Mouse (Mus musculus): Measurements from ENCODE around the gene Gabpb2.
A peak's percentile ranks its signal among the peaks of the same experiment; 100 is the strongest.
"Not testable (repeated sequence)": the region's sequence is repeated elsewhere in the genome, so short reads cannot be mapped to it uniquely, and the experiment has no call there.

Gene Gabpb2

GRCm38 (mm10) chr3:95159987-95160963 is 57.4 kb downstream of the Gabpb2 start, which contains the start of gene Sema6c:
Gene Sema6c (plus strand): TSS chr3:95160457.
- peak; percentile 86 to 87 for DNase-seq (ENCODE audit: low spot score in 2 of 2)

GRCm38 (mm10) chr3:95159511-95159986 is 58.2 kb downstream of the Gabpb2 start:
- DNase-seq (ENCODE audit: low spot score in 2 of 2): no peak

DNA sequence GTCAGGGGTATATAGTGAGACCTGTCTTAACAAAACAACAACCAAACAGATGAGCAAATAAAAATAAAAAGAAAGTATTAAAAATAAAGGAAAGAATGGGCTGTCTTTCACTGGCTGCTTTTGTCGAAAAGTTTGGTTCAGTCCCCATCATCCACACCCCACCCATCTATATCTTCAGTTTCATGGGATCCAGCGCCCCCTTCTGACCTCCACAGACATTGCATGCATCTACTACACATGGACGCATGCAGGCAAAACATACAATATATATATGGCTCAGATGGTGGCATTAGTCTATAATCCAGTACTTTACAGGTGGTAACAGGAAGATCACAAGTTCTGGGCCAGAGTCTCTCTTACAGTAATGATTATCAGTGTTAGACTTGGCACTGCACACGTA is 63.8 kb downstream of the Gabpb2 start:
- DNase-seq (ENCODE audit: low spot score in 2 of 2): no peak

DNA sequence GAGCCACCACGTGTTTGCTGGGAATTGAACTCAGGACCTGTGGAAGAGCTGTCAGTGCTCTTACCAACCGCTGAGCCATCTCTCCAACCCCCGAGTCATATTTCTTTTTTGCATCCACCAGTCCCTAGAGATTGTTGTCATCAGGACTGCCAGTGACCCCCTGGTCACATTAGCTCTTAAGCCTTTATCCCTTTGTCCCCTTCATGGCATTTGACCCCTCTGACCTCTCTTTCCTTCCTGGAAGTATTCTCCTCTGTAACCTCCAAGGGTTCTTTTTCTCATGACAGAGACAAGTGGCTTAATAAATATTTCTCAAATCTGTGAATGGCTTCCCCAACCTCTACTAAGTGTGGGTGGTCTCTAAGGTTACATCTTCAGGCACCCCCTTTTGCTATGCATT is 69.8 kb downstream of the Gabpb2 start:
- no peak for DNase-seq (ENCODE audit: low spot score in 2 of 2)

- DNase-seq (ENCODE audit: low spot score in 2 of 2): peak; percentile 87 to 94
These were observed 75.1 kb downstream of the Gabpb2 start for GRCm38 (mm10) chr3:95142617-95143011.

- DNase-seq (ENCODE audit: low spot score in 2 of 2): no peak
These were observed 75.6 kb downstream of the Gabpb2 start, which contains the start of gene Tnfaip8l2 for GRCm38 (mm10) chr3:95141952-95142616. Gene Tnfaip8l2 (minus strand): TSS chr3:95142360.

DNA sequence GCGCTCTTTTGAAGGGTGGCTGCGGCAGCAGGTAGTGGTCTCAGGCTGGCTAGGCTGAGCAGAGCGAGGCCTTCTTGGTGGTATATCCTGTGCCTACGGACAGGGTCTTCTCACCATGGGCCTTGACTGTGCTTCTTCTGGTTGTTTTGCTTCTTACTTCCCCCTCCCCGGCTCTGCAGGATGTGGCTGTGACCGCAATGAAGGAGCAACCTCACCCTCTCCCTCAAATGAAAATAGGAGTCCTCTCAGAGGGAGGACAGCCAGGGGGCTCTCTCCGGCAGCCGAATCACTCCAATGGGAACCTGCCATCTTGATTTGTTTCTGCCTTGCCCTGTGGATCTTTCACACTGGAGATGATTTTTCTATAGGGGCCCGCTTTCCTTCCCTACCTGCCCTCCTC is 76.2 kb downstream of the Gabpb2 start:
- DNase-seq (ENCODE audit: low spot score in 2 of 2): no peak

DNA sequence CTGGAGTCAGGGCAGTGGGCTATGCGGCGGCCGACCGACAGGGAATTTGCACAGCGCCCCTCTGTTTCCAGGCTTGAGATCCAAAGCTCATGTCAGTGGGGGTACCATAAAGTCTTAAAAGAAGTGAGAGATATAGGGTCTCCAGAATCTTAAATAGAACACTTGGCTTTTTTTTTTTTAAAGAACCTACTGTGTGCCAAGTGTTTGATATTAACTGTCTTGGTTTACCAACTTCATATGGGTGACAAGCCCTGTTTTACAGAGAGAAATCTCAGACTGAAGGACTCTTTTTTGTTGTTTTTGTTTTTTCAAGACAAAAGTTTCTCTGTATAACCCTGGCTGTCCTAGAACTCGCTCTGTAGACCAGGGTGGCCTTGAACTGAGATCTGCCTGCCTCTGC is 76.9 kb downstream of the Gabpb2 start:
- no peak for DNase-seq (ENCODE audit: low spot score in 2 of 2)

- DNase-seq (ENCODE audit: low spot score in 2 of 2): no peak
These were observed 77.5 kb downstream of the Gabpb2 start for GRCm38 (mm10) chr3:95140289-95140595.

DNA sequence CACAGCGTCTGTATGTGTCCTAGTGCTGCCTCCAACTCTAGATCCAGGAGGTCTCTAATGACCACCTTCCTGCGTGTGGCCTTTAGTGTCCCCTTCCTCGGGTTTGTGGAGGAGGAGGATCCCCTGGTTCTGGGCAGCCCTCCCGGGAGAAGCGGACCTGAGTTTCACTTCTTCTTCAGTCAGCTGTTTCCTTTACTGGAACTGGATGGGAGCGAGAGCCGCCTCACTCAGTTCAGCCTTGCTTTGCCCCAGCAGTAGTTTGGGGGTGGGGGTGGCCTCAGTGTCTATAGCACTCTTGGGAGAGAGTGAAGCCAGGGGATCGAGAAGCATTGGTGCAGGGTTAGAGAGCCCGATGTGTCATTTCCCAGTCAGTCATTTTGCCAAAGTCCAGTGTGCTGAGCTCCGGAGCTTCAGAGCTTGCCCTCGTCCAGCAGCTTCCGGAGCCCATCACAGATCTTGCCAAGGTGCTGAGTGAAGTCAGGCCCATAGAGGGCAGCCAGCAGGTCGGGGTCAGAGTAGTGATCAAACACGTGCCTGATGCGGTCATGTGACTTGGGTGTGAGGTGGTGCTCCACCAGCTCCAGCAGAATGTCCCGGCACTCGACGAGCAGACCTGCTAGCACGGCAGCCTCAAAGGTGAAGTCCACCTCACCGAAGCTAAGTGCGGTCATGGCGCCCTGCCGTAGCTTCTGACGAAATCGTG is 78.0 kb downstream of the Gabpb2 start:
- DNase-seq (ENCODE audit: low spot score in 2 of 2): no peak

- no peak for DNase-seq (ENCODE audit: low spot score in 2 of 2)
These were observed 81.4 kb downstream of the Gabpb2 start for GRCm38 (mm10) chr3:95136336-95136735.

DNA sequence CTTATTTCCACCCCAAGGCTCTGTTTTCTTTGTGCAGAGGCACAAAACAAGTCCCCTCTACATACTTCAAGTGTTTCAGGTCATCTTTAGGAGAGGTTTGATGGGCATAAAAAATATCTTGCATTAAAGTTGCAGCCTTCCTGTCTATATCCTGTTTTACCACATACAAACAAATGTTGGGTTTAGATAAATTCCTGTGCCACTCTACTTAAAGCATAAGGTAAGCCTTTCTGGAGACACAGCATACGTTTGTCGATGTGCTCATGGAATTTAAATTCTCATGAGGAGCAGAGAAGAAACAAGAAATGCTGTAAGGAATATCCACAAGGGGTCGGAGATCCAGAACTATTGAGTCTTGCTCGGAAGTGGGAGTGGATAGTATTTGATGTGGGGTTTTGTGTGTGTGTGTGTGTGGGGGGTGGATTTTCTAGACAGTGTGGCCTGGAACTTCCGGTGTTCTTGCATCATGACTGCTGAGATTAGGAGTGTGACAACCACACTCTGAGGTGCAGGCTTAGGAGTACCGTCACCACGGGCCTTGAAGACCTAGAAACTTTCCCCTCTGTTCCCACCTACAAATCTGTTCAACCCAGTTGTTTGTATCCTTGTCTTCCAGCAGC is 82.2 kb downstream of the Gabpb2 start:
- no peak for DNase-seq (ENCODE audit: low spot score in 2 of 2)

GRCm38 (mm10) chr3:95135023-95135422 is 82.7 kb downstream of the Gabpb2 start:
- peak in 1 of 2 experiments; percentile 64 for DNase-seq (ENCODE audit: low spot score in 2 of 2)

- DNase-seq (ENCODE audit: low spot score in 2 of 2): not testable (repeated sequence)
These were observed 83.6 kb downstream of the Gabpb2 start for GRCm38 (mm10) chr3:95134133-95134532.

- DNase-seq (ENCODE audit: low spot score in 2 of 2): peak; percentile 90 to 92
These were observed 84.0 kb downstream of the Gabpb2 start, which contains the start of the genes Scnm1 and Lysmd1 for GRCm38 (mm10) chr3:95133680-95134101. Gene Scnm1 (minus strand): TSS chr3:95134011. Gene Lysmd1 (plus strand): TSS chr3:95134088.

DNA sequence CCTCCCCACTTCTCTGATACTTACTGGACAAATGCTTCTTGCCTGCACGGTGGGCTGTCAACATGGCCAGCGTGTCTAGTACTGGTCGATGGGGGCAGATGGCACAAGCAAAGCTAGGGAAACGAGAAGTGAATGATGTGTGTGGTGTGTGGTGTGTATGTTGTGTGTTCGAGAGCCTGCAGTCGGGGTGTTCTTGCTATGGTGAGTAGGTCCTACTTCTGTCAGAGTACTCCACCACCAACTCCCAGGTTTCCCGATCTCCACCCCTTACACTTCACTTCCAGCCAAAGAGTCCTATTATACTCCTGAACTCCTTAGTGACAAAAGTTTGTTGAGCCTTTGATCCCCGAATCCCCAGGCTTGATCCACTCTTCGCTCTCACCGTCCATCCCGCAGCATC is 84.5 kb downstream of the Gabpb2 start:
- DNase-seq (ENCODE audit: low spot score in 2 of 2): no peak

DNA sequence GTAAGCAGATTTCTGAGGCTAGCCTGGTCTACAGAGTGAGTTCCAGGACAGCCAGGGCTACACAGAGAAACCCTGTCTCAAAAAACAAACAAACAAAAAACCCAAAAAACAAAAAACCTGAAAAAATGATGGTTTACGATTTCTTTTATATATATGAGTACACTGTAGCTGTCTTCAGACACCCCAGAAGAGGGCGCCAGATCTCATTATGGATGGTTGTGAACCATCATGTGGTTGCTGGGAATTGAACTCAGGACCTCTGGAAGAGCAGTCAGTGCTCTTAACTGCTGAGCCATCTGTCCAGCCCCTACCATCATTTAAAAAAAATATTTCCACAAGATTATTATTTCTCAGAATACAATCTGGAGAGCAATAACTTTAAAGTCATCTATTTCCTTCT is 85.3 kb downstream of the Gabpb2 start:
- not testable (repeated sequence) for DNase-seq (ENCODE audit: low spot score in 2 of 2)
